30 mouse cellular contexts compared by ENCODE assay signal in the genomic region with DNA sequence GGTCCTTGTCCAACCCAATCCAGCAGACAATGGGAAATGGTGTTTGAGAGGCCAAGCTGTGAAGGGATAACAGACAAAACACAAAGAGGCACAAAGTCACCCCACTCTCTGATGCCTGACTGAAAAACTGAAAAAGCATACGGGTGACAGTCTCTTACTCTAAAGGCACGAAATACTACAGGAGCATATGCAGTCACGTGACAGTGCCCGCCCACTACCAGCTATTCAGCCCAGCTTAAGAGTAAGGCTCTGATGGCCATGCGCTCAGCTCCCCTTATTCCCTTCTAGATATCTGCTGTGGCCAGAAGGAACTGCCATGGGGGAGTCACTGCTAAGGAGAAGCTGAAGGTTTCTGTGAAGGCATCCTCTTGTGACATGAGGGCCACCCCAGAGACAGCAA. TPM values are rescaled to one million over a fixed set of nuclear protein-coding genes. Genes with fewer than 3 reads are reported as not detected.
DNase-seq lines count a peak whose midpoint lies in the region; ATAC-seq lines count a peak whose summit lies in the region.
"Had no signal": no experiment of that assay in that cellular context is flagged by ENCODE, and none has a peak within 500 bp of the region (broad histone marks: within the 10 kb centered on the region; RNA-seq: fewer than 3 reads in every experiment).

No protein-coding gene starts in this region.

- ATAC-seq in liver, embryonic 15.5 days (ENCODE audit: insufficient read depth): no peak
- ATAC-seq: forebrain, postnatal 0 days had no signal

- H3K27me3 ChIP-seq in heart, embryonic 10.5 days (ENCODE audit: insufficient read depth, poor library complexity, severe bottlenecking): no peaks in the 10 kb centered on the region
- no peaks in the 10 kb centered on the region for H3K27me3 ChIP-seq in liver, embryonic 15.5 days
- H3K27me3 ChIP-seq: embryonic facial prominence, embryonic 15.5 days; forebrain, embryonic 12.5 days; hindbrain, embryonic 13.5 days; kidney, embryonic 15.5 days had no signal

- H3K9ac ChIP-seq in liver, embryonic 15.5 days: no peak overlapping the region
- H3K9ac ChIP-seq: embryonic facial prominence, embryonic 15.5 days; forebrain, embryonic 12.5 days; forebrain, postnatal 0 days; hindbrain, embryonic 13.5 days; kidney, embryonic 15.5 days had no signal

- H3K9me3 ChIP-seq in heart, embryonic 10.5 days: no peaks in the 10 kb centered on the region
- H3K9me3 ChIP-seq in liver, embryonic 15.5 days (replicated peaks): no peaks in the 10 kb centered on the region
- H3K9me3 ChIP-seq: embryonic facial prominence, embryonic 15.5 days; forebrain, embryonic 12.5 days; hindbrain, embryonic 13.5 days; kidney, embryonic 15.5 days had no signal

- no peak for DNase-seq in heart, embryonic 10.5 days (ENCODE audit: low spot score)
- DNase-seq in heart, adult 9 months (ENCODE audit: low spot score in 2 of 2): no peak
- peak; percentile 53 for DNase-seq in CD4-positive helper T cell, adult 2 months (ENCODE audit: low read depth, low spot score)
- DNase-seq in induced T-regulatory cell, adult 2 months (ENCODE audit: low read depth): peak; percentile 67
- DNase-seq in ovary, adult 18-20 months (ENCODE audit: low spot score): no peak
- no peak for DNase-seq in adrenal gland, adult (ENCODE audit: inconsistent age in 2 of 2, low spot score in 1 of 2)
- DNase-seq in right cerebral cortex, postnatal 25 days: no peak
- DNase-seq: adrenal gland, adult 2 months; adrenal gland, postnatal 36 days; cerebellum, adult 2 months; cerebellum, postnatal 14 days; forebrain, postnatal 0 days; gastrocnemius, postnatal 14 days; heart, postnatal 4 days; kidney, adult 18-20 months; kidney, postnatal 25 days; lung, postnatal 36 days; midbrain, embryonic 14.5 days; retina, postnatal 1 day; right cerebral cortex, postnatal 14 days; spleen, adult 18-20 months; thymus, adult 18-20 months; thymus, postnatal 4 days had no signal

- H3K27ac ChIP-seq in heart, embryonic 10.5 days: 0 out of 2 replicates have a peak overlapping the region, but pooled peaks have one; percentile 16
- H3K27ac ChIP-seq in liver, embryonic 15.5 days (replicated peaks): peak overlapping the region; percentile 100
- H3K27ac ChIP-seq: embryonic facial prominence, embryonic 15.5 days; forebrain, embryonic 12.5 days; hindbrain, embryonic 13.5 days; kidney, embryonic 15.5 days; stomach, postnatal 0 days had no signal

- H3K36me3 ChIP-seq in heart, embryonic 10.5 days: peaks cover 8% of the 10 kb centered on the region; the same call in 1 of the 2 replicates
- peaks cover 67% of the 10 kb centered on the region for H3K36me3 ChIP-seq in liver, embryonic 15.5 days (replicated peaks)

- H3K4me1 ChIP-seq in heart, embryonic 10.5 days: peaks cover 60% of the 10 kb centered on the region
- peaks cover 95% of the 10 kb centered on the region for H3K4me1 ChIP-seq in liver, embryonic 15.5 days (replicated peaks)
- H3K4me1 ChIP-seq: embryonic facial prominence, embryonic 15.5 days; forebrain, embryonic 12.5 days; kidney, embryonic 15.5 days had no signal

- 95% methylated on average over 5 of the region's 5 CpGs for WGBS in heart, embryonic 10.5 days
- WGBS in liver, embryonic 15.5 days (ENCODE audit: insufficient replicate concordance): 46% methylated on average over 5 of the region's 5 CpGs

- H3K4me3 ChIP-seq in heart, embryonic 10.5 days: no peak overlapping the region
- no peak overlapping the region for H3K4me3 ChIP-seq in liver, embryonic 15.5 days (replicated peaks)
- H3K4me3 ChIP-seq: embryonic facial prominence, embryonic 15.5 days; forebrain, embryonic 12.5 days; hindbrain, embryonic 13.5 days; kidney, embryonic 15.5 days had no signal

- H3K4me2 ChIP-seq in liver, embryonic 15.5 days: 0 out of 2 replicates have a peak overlapping the region, but pooled peaks have one; percentile 4
- H3K4me2 ChIP-seq: embryonic facial prominence, embryonic 15.5 days; forebrain, embryonic 12.5 days; heart, embryonic 11.5 days; hindbrain, embryonic 13.5 days; kidney, embryonic 15.5 days had no signal

RNA-seq across cellular contexts. Expression of a gene that starts 24.8 kb away (rescaled TPM):
- polyA plus RNA-seq in heart, embryonic 10.5 days (2016; fragmentation: Nextera tagmentation; extraction: Ambion mirVana): 7.2 and 8.0 TPM in 2 replicates
- 7.7 and 9.1 TPM in 2 replicates for polyA plus RNA-seq in liver, embryonic 15.5 days (2015; fragmentation: Nextera tagmentation; extraction: Ambion mirVana)

Comparison
In these comparisons a context has a peak if more than half of its experiments do, and no peak if none do; other contexts are left out.
1. DNase-seq: peak in CD4-positive helper T cell, adult 2 months (single experiment) and induced T-regulatory cell, adult 2 months (single experiment); none in heart, embryonic 10.5 days (single experiment), heart, adult 9 months (0 of 2), ovary, adult 18-20 months (single experiment), adrenal gland, adult (0 of 2) and right cerebral cortex, postnatal 25 days (single experiment).